Mouse (Mus musculus): Measurements from ENCODE around the gene Chd9. TPM values are rescaled to one million over a fixed set of nuclear protein-coding genes. Genes with fewer than 3 reads are reported as not detected.

Chd9 gene
- polyA plus RNA-seq, 1 experiment from 2014 or later: 62.9 TPM

DNA sequence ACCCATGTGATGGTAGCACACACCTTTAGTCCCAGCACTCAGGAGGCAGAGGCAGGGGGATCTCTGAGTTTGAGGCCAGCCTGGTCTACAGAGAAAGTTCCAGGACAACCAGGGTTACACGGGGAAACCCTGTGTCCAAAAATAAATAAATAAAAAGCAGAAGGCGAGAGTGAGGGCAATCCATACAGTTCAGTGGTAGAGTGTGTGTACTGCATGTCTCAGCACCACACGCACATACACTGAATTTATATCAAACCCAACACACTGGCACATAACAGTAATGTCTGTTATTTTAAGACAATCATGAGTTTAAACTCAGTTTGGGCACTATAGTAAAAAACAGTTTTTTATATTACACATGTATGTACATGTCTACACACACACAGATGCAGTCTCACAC, 153.9 kb downstream of the Chd9 start:
- Histone ChIP-seq H3K9me3 (ENCODE audit: control insufficient read depth, low read length) (no peaks in the 10 kb centered on the region), H3K4me1 (ENCODE audit: control insufficient read depth, insufficient read depth, low read length) (no peaks in the 10 kb centered on the region), H3K36me3 (ENCODE audit: control insufficient read depth, insufficient read depth, low read length) (peaks cover 9% of the 10 kb centered on the region), H3K4me2 (ENCODE audit: low read depth) (no peak overlapping the region), H3K4me3 (ENCODE audit: low read depth, low read length) (no peak overlapping the region), H3K27ac (ENCODE audit: low read depth, low read length) (no peak overlapping the region), H3K27me3 (ENCODE audit: control insufficient read depth, insufficient read depth, low read length) (no peaks in the 10 kb centered on the region), H3K9ac (ENCODE audit: low read length) (no peak overlapping the region)
- DNase-seq (ENCODE audit: low spot score): no peak
- 82% methylated on average over 3 of the region's 3 CpGs for WGBS
- ATAC-seq (ENCODE audit: insufficient read depth, low FRiP score, low TSS enrichment): no peak

DNA sequence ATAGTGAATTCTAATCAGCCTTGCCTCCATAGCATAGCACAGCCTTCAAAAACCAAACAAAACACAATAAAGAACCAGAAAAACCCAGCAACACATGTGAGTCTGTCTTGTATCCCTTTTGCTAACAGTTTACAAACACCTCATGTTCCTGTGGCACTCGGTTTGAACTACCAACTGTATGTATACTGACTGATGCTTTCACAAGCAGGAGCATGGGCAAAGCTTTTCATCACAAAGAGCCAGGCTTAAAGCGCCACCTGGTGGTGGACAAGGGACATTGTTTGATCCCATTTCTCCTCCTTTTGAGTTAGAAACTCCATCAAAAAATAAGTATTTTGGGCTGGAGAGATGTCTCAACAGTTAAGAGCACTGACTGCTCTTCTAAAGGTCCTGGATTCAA, 191.6 kb downstream of the Chd9 start:
- Histone ChIP-seq H3K4me3 (ENCODE audit: low read depth, low read length) (no peak overlapping the region), H3K36me3 (ENCODE audit: control insufficient read depth, insufficient read depth, low read length) (peaks cover 18% of the 10 kb centered on the region), H3K27me3 (ENCODE audit: control insufficient read depth, insufficient read depth, low read length) (no peaks in the 10 kb centered on the region), H3K4me1 (ENCODE audit: control insufficient read depth, insufficient read depth, low read length) (no peaks in the 10 kb centered on the region), H3K9ac (ENCODE audit: low read length) (no peak overlapping the region), H3K9me3 (ENCODE audit: control insufficient read depth, low read length) (no peaks in the 10 kb centered on the region), H3K4me2 (ENCODE audit: low read depth) (no peak overlapping the region), H3K27ac (ENCODE audit: low read depth, low read length) (no peak overlapping the region)
- DNase-seq (ENCODE audit: low spot score) (peak; percentile 77), ATAC-seq (ENCODE audit: insufficient read depth, low FRiP score, low TSS enrichment) (no peak)
- 11% methylated on average over 2 of the region's 2 CpGs for WGBS

DNA sequence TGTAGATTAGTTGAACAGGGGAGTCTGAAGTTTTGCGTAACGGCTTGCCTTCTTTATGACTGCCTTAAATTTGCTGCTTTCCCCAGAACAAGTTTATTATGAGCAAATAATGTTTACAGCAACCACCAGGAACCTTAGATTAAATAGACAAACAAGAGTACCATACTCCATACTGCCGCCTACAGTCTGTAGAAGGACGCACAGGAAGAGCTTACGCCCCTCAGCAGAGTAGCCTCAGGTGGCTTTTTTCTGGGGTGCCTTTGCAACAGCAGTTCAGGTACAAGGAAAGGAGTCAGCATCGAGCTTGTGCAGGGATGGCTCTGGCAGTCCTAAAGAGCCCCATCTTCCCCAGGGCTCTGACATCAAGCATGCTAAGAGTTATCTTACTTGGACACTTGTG, 206.3 kb downstream of the Chd9 start:
- Histone ChIP-seq H3K27me3 (ENCODE audit: control insufficient read depth, insufficient read depth, low read length) (no peaks in the 10 kb centered on the region), H3K9me3 (ENCODE audit: control insufficient read depth, low read length) (no peaks in the 10 kb centered on the region), H3K27ac (ENCODE audit: low read depth, low read length) (no peak overlapping the region), H3K4me3 (ENCODE audit: low read depth, low read length) (no peak overlapping the region), H3K4me1 (ENCODE audit: control insufficient read depth, insufficient read depth, low read length) (no peaks in the 10 kb centered on the region), H3K4me2 (ENCODE audit: low read depth) (no peak overlapping the region), H3K36me3 (ENCODE audit: control insufficient read depth, insufficient read depth, low read length) (peaks cover 7% of the 10 kb centered on the region; the same call in 1 of the 2 replicates), H3K9ac (ENCODE audit: low read length) (no peak overlapping the region)
- DNase-seq (ENCODE audit: low spot score) (no peak), ATAC-seq (ENCODE audit: insufficient read depth, low FRiP score, low TSS enrichment) (no peak)
- WGBS: 88% methylated on average over 6 of the region's 6 CpGs

DNA sequence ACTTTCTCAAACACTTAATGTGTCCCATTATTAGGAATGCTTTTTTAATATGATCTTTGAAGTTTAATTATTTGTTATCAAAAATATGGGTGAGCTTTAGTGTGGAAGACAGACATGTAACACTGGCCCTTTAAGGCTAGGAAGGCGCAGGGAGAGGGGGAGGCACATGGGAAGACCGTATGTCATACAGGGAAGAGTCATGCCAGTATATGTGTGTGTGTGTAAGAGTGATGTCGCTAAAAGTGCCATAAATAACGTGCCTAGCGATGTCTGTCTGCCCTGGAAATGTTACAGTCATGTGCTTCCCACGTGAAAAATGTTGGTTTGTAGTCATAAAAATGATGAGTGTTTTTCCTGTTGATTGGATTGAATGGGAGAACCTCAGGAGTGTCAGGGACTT, 208.8 kb downstream of the Chd9 start:
- 77% methylated on average over 6 of the region's 6 CpGs for WGBS
- no peak for DNase-seq (ENCODE audit: low spot score)
- Histone ChIP-seq H3K9ac (ENCODE audit: low read length) (no peak overlapping the region), H3K4me2 (ENCODE audit: low read depth) (no peak overlapping the region), H3K4me1 (ENCODE audit: control insufficient read depth, insufficient read depth, low read length) (no peaks in the 10 kb centered on the region), H3K27ac (ENCODE audit: low read depth, low read length) (no peak overlapping the region), H3K4me3 (ENCODE audit: low read depth, low read length) (no peak overlapping the region), H3K27me3 (ENCODE audit: control insufficient read depth, insufficient read depth, low read length) (no peaks in the 10 kb centered on the region), H3K9me3 (ENCODE audit: control insufficient read depth, low read length) (no peaks in the 10 kb centered on the region), H3K36me3 (ENCODE audit: control insufficient read depth, insufficient read depth, low read length) (peaks cover 7% of the 10 kb centered on the region)
- no peak for ATAC-seq (ENCODE audit: insufficient read depth, low FRiP score, low TSS enrichment)

DNA sequence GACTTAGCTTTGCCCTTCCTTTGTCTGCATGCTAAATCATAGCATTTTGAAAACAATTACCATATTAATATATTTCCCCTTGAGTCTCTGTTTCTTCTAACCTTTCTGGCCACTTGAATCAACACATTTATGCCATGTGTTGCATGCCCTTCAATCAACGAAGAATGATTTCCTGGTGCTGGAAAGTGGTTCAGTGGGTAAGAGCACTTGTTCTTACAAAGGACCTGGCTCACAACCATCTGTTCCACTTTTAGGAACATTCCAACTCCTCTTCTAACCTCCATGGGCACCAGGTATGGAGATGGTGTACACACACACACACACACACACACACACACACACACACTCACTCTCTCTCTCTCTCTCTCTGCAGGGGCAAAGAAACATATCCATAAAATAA, 210.5 kb downstream of the Chd9 start:
- ATAC-seq (ENCODE audit: insufficient read depth, low FRiP score, low TSS enrichment) (no peak), DNase-seq (ENCODE audit: low spot score) (no peak)
- Histone ChIP-seq H3K36me3 (ENCODE audit: control insufficient read depth, insufficient read depth, low read length) (peaks cover 10% of the 10 kb centered on the region), H3K9ac (ENCODE audit: low read length) (no peak overlapping the region), H3K27me3 (ENCODE audit: control insufficient read depth, insufficient read depth, low read length) (no peaks in the 10 kb centered on the region), H3K4me1 (ENCODE audit: control insufficient read depth, insufficient read depth, low read length) (no peaks in the 10 kb centered on the region), H3K27ac (ENCODE audit: low read depth, low read length) (no peak overlapping the region), H3K4me3 (ENCODE audit: low read depth, low read length) (no peak overlapping the region), H3K4me2 (ENCODE audit: low read depth) (no peak overlapping the region), H3K9me3 (ENCODE audit: control insufficient read depth, low read length) (no peaks in the 10 kb centered on the region)
- WGBS: 97% methylated on average over 1 of the region's 1 CpGs

DNA sequence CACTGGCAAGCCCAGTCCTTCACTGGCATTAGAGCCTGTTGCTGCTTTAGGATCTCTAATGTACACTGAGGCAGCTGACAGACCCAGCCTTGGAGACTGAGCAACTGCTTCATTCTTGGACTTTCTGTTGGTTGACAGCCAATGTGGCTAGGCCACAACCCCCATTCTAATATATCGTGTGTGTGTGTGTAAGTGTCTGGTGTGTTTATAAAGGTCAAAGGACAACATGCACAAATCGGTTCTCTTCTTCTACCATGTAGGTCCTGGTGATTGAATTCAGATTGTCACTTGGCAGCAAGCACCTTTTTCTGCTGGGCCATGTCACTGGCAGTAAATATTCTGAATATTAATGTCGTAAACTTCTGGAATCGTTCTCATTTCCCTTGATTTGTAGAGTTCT, 218.2 kb downstream of the Chd9 start:
- WGBS: 91% methylated on average over 4 of the region's 4 CpGs
- no peak for DNase-seq (ENCODE audit: low spot score)
- Histone ChIP-seq H3K36me3 (ENCODE audit: control insufficient read depth, insufficient read depth, low read length) (peaks cover 19% of the 10 kb centered on the region), H3K4me3 (ENCODE audit: low read depth, low read length) (no peak overlapping the region), H3K27me3 (ENCODE audit: control insufficient read depth, insufficient read depth, low read length) (no peaks in the 10 kb centered on the region), H3K4me2 (ENCODE audit: low read depth) (no peak overlapping the region), H3K4me1 (ENCODE audit: control insufficient read depth, insufficient read depth, low read length) (no peaks in the 10 kb centered on the region), H3K9me3 (ENCODE audit: control insufficient read depth, low read length) (no peaks in the 10 kb centered on the region), H3K27ac (ENCODE audit: low read depth, low read length) (no peak overlapping the region), H3K9ac (ENCODE audit: low read length) (no peak overlapping the region)
- no peak for ATAC-seq (ENCODE audit: insufficient read depth, low FRiP score, low TSS enrichment)

DNA sequence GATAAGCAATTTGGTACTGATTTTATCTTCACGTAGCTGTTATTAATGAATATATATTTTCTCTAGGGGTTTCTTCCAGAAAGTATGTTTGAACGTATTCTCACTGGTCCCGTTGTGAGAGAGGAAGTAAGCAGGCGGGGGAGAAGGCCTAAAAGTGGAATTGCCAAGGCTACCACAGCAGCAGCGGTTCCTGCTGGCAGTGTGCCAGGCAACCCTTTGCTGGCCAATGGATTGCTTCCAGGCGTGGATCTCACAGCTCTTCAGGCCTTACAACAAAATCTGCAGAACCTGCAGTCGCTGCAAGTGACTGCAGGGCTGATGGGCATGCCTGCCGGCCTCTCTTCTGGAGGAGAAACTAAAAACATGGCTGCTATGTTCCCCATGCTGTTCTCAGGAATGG, 222.9 kb downstream of the Chd9 start:
- no peak for ATAC-seq (ENCODE audit: insufficient read depth, low FRiP score, low TSS enrichment)
- WGBS: 76% methylated on average over 8 of the region's 8 CpGs

DNA sequence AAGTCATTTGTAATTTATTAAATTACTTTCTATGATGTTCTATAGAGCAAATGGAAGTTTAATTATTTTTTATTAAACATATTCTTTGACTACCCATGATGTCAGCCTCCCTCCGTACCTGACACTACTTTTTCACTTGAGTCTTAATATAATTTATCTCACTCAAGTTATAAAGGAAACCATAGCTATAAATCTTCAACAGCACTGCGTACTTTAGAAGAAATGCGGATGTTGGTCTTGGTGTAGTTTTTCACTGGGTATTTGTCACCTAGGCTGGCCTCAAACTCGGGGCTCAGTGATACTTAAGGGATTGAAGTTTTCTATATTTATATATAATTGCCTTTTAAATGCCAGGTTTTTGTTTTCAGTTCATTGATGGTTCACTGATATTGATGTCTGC, 226.3 kb downstream of the Chd9 start:
- DNase-seq (ENCODE audit: low spot score) (no peak), ATAC-seq (ENCODE audit: insufficient read depth, low FRiP score, low TSS enrichment) (no peak)
- H3K4me1 ChIP-seq (ENCODE audit: control insufficient read depth, insufficient read depth, low read length): no peaks in the 10 kb centered on the region
- no peak overlapping the region for H3K4me2 ChIP-seq (ENCODE audit: low read depth)
- H3K27me3 ChIP-seq (ENCODE audit: control insufficient read depth, insufficient read depth, low read length): no peaks in the 10 kb centered on the region
- no peak overlapping the region for H3K27ac ChIP-seq (ENCODE audit: low read depth, low read length)
- H3K36me3 ChIP-seq (ENCODE audit: control insufficient read depth, insufficient read depth, low read length): peaks cover 2% of the 10 kb centered on the region; the same call in 1 of the 2 replicates
- 88% methylated on average over 4 of the region's 4 CpGs for WGBS
- no peaks in the 10 kb centered on the region for H3K9me3 ChIP-seq (ENCODE audit: control insufficient read depth, low read length)
- H3K4me3 ChIP-seq (ENCODE audit: low read depth, low read length): no peak overlapping the region
- no peak overlapping the region for H3K9ac ChIP-seq (ENCODE audit: low read length)

More for the DNA sequence above, 222.9 kb downstream of the Chd9 start:
- H3K4me3 ChIP-seq (ENCODE audit: low read depth, low read length): no peak overlapping the region
- H3K27ac ChIP-seq (ENCODE audit: low read depth, low read length): no peak overlapping the region
- no peaks in the 10 kb centered on the region for H3K9me3 ChIP-seq (ENCODE audit: control insufficient read depth, low read length)
- no peak overlapping the region for H3K4me2 ChIP-seq (ENCODE audit: low read depth)
- H3K4me1 ChIP-seq (ENCODE audit: control insufficient read depth, insufficient read depth, low read length): no peaks in the 10 kb centered on the region
- peak; percentile 49 for DNase-seq (ENCODE audit: low spot score)
- no peaks in the 10 kb centered on the region for H3K27me3 ChIP-seq (ENCODE audit: control insufficient read depth, insufficient read depth, low read length)
- H3K36me3 ChIP-seq (ENCODE audit: control insufficient read depth, insufficient read depth, low read length): peaks cover 8% of the 10 kb centered on the region
- no peak overlapping the region for H3K9ac ChIP-seq (ENCODE audit: low read length)

DNA sequence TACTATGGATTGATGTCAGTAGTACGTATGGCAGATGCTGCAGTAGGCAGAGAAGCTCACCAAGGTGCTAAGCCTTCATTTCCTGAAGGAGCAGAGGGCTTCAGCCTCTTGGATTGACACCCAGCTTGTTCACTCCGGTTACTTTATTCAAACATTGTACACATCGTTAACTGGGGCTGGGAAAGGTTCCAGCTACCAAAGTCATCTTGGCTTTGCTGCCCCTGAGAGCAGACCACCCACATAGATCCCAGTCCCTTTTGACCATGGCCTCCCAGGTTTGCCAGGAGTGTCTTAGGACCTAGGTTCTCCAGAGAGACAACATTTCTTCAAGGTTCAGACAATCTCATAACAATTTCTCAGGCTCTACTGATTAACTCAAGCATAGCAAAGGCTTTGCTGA, 228.7 kb downstream of the Chd9 start:
- H3K36me3 ChIP-seq (ENCODE audit: control insufficient read depth, insufficient read depth, low read length): no peaks in the 10 kb centered on the region
- H3K4me2 ChIP-seq (ENCODE audit: low read depth): no peak overlapping the region
- DNase-seq (ENCODE audit: low spot score) (no peak), ATAC-seq (ENCODE audit: insufficient read depth, low FRiP score, low TSS enrichment) (no peak)
- H3K4me3 ChIP-seq (ENCODE audit: low read depth, low read length): no peak overlapping the region
- no peak overlapping the region for H3K27ac ChIP-seq (ENCODE audit: low read depth, low read length)
- no peaks in the 10 kb centered on the region for H3K9me3 ChIP-seq (ENCODE audit: control insufficient read depth, low read length)
- WGBS: 70% methylated on average over 3 of the region's 3 CpGs
- H3K4me1 ChIP-seq (ENCODE audit: control insufficient read depth, insufficient read depth, low read length): no peaks in the 10 kb centered on the region
- no peak overlapping the region for H3K9ac ChIP-seq (ENCODE audit: low read length)
- H3K27me3 ChIP-seq (ENCODE audit: control insufficient read depth, insufficient read depth, low read length): no peaks in the 10 kb centered on the region
